Mouse (Mus musculus) olfactory bulb, adult 2 months (tissue): ENCODE data around the gene Spout1. TPM values are rescaled to one million over a fixed set of nuclear protein-coding genes. Genes with fewer than 3 reads are reported as not detected.
"Not testable (repeated sequence)": the region's sequence is repeated elsewhere in the genome, so short reads cannot be mapped to it uniquely, and the experiment has no call there.

Source experiments
- H3K27ac ChIP-seq: fragments of 200-500 bp; 2 replicates; pipeline ENCODE4 v1.5.1; 2012; ENCODE audit warnings: low read depth, low read length; ENCODE audit not compliant: insufficient read depth
- H3K4me1 ChIP-seq: fragments of 200-500 bp; 2 replicates; pipeline ENCODE4 v1.6.1; 2012; ENCODE audit warnings: low read length; ENCODE audit not compliant: control insufficient read depth, insufficient read depth
- H3K4me3 ChIP-seq: fragments of 200-500 bp; 2 replicates; pipeline ENCODE4 v1.5.1; 2012; ENCODE audit warnings: mild to moderate bottlenecking, low read depth, low read length, moderate library complexity; ENCODE audit not compliant: insufficient read depth
- CTCF ChIP-seq: fragments of 200-500 bp; IDR thresholded peaks from 2 replicates; pipeline ENCODE4 v1.5.1; 2012; ENCODE audit warnings: low read depth, mild to moderate bottlenecking, low read length, moderate library complexity; ENCODE audit not compliant: insufficient read depth
- POLR2A ChIP-seq: fragments of 200-500 bp; IDR thresholded peaks from 2 replicates; pipeline ENCODE4 v1.6.1; 2012; ENCODE audit warnings: mild to moderate bottlenecking, low read depth, low read length, moderate library complexity; ENCODE audit not compliant: insufficient read depth
- WGBS: fragments of 180-500 bp; shearing (Covaris S2); methylation state at CpG from one replicate; pipeline ENCODE4 v1.1.7; 2018; 5-methylcytosine and 5-hydroxymethylcytosine counted together
- polyA plus RNA-seq: library from polyadenylated mRNA; stranded (reverse); fragments of >200 nt; gene quantifications from 2 replicates; pipeline ENCODE4 v1.2.4, GENCODE M21; 2012; ENCODE audit warnings: low replicate concordance; ENCODE audit not compliant: missing spikeins, insufficient read depth, insufficient read length

Gene Spout1
- polyA plus RNA-seq, 1 experiment, result not detected

GRCm38 (mm10) chr2:30164340-30164932 lies 13.8 kb downstream of the Spout1 start:
- WGBS, result 64% methylated on average over 9 of the region's 9 CpGs
- TF ChIP-seq POLR2A, result no peak
- TF ChIP-seq CTCF, result no peak
- Histone ChIP-seq H3K4me3 (no peak overlapping the region), H3K4me1 (no peaks in the 10 kb centered on the region), H3K27ac (no peak overlapping the region)

- Histone ChIP-seq H3K4me1 (no peaks in the 10 kb centered on the region), H3K4me3 (no peak overlapping the region), H3K27ac (no peak overlapping the region)
- TF ChIP-seq CTCF (no peak), POLR2A (no peak)
Measured at GRCm38 (mm10) chr2:30161809-30162208, 16.4 kb downstream of the Spout1 start.

- not testable (repeated sequence) for H3K27ac ChIP-seq
- 85% methylated on average over 8 of the region's 10 CpGs for WGBS
Measured at GRCm38 (mm10) chr2:30159871-30160270, 18.4 kb downstream of the Spout1 start.

GRCm38 (mm10) chr2:30152616-30153015 lies 25.6 kb downstream of the Spout1 start:
- no peak overlapping the region for H3K27ac ChIP-seq
- TF ChIP-seq CTCF, result no peak
- TF ChIP-seq POLR2A, result no peak
- peaks cover 7% of the 10 kb centered on the region; the same call in 1 of the 2 replicates for H3K4me1 ChIP-seq
- 61% methylated on average over 8 of the region's 8 CpGs for WGBS
- no peak overlapping the region for H3K4me3 ChIP-seq

More at GRCm38 (mm10) chr2:30159871-30160270, 18.4 kb downstream of the Spout1 start:
- not testable (repeated sequence) for H3K4me3 ChIP-seq, H3K4me1 ChIP-seq

- H3K4me3 ChIP-seq, result no peak overlapping the region
- 74% methylated on average over 11 of the region's 11 CpGs for WGBS
- no peak for TF ChIP-seq POLR2A
- TF ChIP-seq CTCF, result no peak
Measured at GRCm38 (mm10) chr2:30151840-30152239, 26.4 kb downstream of the Spout1 start.

GRCm38 (mm10) chr2:30147466-30147865 lies 30.8 kb downstream of the Spout1 start:
- H3K27ac ChIP-seq, result no peak overlapping the region
- TF ChIP-seq POLR2A, result no peak
- no peak for TF ChIP-seq CTCF
- peaks cover 7% of the 10 kb centered on the region; the same call in 1 of the 2 replicates for H3K4me1 ChIP-seq
- 73% methylated on average over 4 of the region's 4 CpGs for WGBS
- no peak overlapping the region for H3K4me3 ChIP-seq

More at GRCm38 (mm10) chr2:30151840-30152239, 26.4 kb downstream of the Spout1 start:
- peaks cover 7% of the 10 kb centered on the region; the same call in 1 of the 2 replicates for H3K4me1 ChIP-seq
- no peak overlapping the region for H3K27ac ChIP-seq

- Histone ChIP-seq H3K4me1 (no peaks in the 10 kb centered on the region), H3K4me3 (no peak overlapping the region), H3K27ac (no peak overlapping the region)
- no peak for TF ChIP-seq POLR2A
- TF ChIP-seq CTCF, result no peak
- 95% methylated on average over 4 of the region's 4 CpGs for WGBS
Measured at GRCm38 (mm10) chr2:30144436-30144835, 33.8 kb downstream of the Spout1 start.

- not testable (repeated sequence) for H3K27ac ChIP-seq, H3K4me3 ChIP-seq, H3K4me1 ChIP-seq
- 84% methylated on average over 4 of the region's 4 CpGs for WGBS
Measured at GRCm38 (mm10) chr2:30140021-30140420, 38.2 kb downstream of the Spout1 start.

GRCm38 (mm10) chr2:30136458-30136857 lies 41.8 kb downstream of the Spout1 start:
- WGBS, result 88% methylated on average over 10 of the region's 10 CpGs

More at GRCm38 (mm10) chr2:30136458-30136857, 41.8 kb downstream of the Spout1 start:
- no peak for TF ChIP-seq CTCF
- TF ChIP-seq POLR2A, result no peak
- Histone ChIP-seq H3K27ac (no peak overlapping the region), H3K4me1 (peaks cover 19% of the 10 kb centered on the region), H3K4me3 (no peak overlapping the region)
